Mouse (Mus musculus): ENCODE measurements around the gene Gm45021. TPM values are rescaled to one million over a fixed set of nuclear protein-coding genes. Genes with fewer than 3 reads are reported as not detected.

Gene Gm45021
- polyA plus RNA-seq, 1 experiment = not detected

DNA sequence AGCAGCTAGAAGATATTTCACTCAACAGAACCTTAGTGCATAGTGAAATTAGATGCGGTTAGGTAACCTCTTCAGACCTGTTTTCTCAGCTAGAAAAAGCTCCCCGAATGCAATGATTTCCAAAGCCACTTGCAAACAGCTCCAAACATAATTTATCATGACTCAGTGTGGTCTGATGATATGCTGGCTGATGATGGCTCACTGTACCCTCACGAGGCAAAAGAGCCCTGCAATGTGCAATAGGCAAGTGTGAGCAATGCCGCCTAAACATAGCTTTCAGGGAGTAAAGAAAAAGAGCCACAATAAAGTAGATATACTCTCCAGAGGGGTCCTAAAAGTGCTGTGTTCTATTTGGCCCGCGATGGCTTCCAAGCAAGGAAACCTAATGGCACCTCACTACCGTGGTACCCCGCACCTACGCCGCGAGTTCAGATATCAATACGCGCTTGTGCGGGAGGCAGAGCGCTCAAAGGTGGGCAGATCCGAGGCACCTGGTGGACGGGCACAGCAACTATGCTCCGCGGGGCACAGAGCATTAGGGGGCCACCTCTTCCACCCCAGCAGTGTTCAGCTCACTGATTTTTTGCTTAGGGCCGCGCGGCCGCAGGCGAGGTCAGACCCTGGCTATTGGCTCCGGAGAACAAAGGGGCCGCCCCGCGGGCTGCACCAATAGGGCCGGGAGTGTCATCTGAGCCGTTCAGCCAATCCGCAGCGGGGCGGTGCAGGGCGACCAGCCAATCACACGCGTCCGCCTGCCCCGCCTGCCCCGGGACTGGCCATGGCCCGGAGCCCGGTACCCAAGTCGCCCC, 12.1 kb downstream of the Gm45021 start, which contains the start of gene Zfp775:
TSS of gene Zfp775 (plus strand) at position 793 of the 809 bp plus-strand sequence.
- no peaks in the 10 kb centered on the region for H3K9me3 ChIP-seq (replicated peaks; ENCODE audit: control insufficient read depth, insufficient read depth, low read length, poor library complexity, severe bottlenecking)
- H3K27ac ChIP-seq (ENCODE audit: insufficient read depth, low read length) = no peak within 1 kb of the TSS
- no peaks in the 10 kb centered on the region for H3K27me3 ChIP-seq (ENCODE audit: control insufficient read depth, insufficient read depth, low read length, poor library complexity, severe bottlenecking)
- H3K4me1 ChIP-seq (ENCODE audit: control insufficient read depth, insufficient read depth, low read length) = no peaks in the 10 kb centered on the region
- H3K9ac ChIP-seq (ENCODE audit: low read depth, poor library complexity, severe bottlenecking) = peak within 1 kb of the TSS; percentile 69
- TF ChIP-seq EP300 (IDR thresholded peaks at IDR 0.05; ENCODE audit: insufficient read depth, low read depth, low read length) (no peak), CTCF (IDR thresholded peaks at IDR 0.05; ENCODE audit: low read depth, low read length) (no peak), POLR2A (IDR thresholded peaks at IDR 0.05; ENCODE audit: insufficient read depth, low read length) (no peak)
- no peaks in the 10 kb centered on the region for H3K36me3 ChIP-seq (ENCODE audit: control insufficient read depth, insufficient read depth, low read length, poor library complexity, severe bottlenecking)
- peak within 1 kb of the TSS; percentile 95 for H3K4me3 ChIP-seq (ENCODE audit: low read depth, low read length)

DNA sequence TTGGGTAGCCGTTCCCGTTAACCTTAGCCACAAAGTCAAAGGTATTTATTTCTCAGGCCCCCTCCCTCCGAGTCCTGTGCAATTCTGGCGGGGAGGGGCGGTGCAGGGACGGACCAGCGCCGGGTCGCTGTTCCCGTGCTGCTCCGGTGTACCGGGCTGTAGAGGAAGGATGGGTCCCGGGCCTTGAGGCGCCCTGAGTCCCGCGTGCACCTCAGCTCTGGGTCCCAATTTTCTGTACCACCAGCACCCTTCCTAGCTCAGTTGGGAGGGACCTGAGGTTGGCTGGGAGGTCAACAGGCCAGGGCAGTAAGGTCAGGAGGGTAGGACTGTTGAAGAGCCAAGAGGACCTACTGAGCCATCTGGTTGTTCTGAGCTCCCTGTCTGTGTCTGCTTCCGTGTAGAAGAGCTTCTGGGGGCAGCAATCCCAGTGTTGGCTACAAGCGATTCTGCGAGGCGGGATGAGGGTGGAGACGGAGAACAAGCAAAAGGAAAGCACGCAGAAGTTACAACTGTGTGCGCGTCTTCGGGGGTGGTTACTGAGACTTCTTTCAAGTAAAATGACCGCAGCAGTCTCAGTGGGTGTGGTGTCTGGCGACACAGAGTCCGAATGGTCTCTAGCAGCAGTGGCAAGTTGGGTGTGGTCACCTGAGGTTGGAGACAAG, 12.8 kb downstream of the Gm45021 start:
- Histone ChIP-seq H3K27ac (ENCODE audit: insufficient read depth, low read length) (no peak overlapping the region), H3K9ac (ENCODE audit: low read depth, poor library complexity, severe bottlenecking) (peak overlapping the region; percentile 69)

DNA sequence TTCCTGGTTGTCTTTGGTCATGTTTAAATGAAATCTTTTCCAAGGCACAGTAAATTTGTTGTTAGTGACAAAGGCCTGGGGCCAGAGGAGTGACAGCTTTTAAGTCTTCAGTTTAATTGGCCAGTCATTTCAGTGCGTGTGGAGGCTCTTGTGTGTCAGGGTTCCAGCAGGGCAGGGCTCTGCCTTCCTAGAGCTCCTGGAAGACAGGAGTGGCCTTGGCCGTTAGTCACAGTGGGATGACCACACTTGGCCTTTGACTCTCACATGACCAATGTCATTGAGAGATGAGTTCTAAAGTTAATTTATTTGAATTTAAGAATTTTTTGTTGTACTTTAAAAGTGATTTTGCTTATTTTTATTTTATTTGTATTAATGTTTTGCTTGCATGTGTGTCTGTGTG, 18.7 kb downstream of the Gm45021 start:
- Histone ChIP-seq H3K4me3 (ENCODE audit: low read depth, low read length) (no peak overlapping the region), H3K4me1 (ENCODE audit: control insufficient read depth, insufficient read depth, low read length) (no peaks in the 10 kb centered on the region), H3K9me3 (replicated peaks; ENCODE audit: control insufficient read depth, insufficient read depth, low read length, poor library complexity, severe bottlenecking) (no peaks in the 10 kb centered on the region), H3K9ac (ENCODE audit: low read depth, poor library complexity, severe bottlenecking) (no peak overlapping the region), H3K27ac (ENCODE audit: insufficient read depth, low read length) (no peak overlapping the region), H3K36me3 (ENCODE audit: control insufficient read depth, insufficient read depth, low read length, poor library complexity, severe bottlenecking) (no peaks in the 10 kb centered on the region), H3K27me3 (ENCODE audit: control insufficient read depth, insufficient read depth, low read length, poor library complexity, severe bottlenecking) (no peaks in the 10 kb centered on the region)
- TF ChIP-seq EP300 (IDR thresholded peaks at IDR 0.05; ENCODE audit: insufficient read depth, low read depth, low read length) (no peak), POLR2A (IDR thresholded peaks at IDR 0.05; ENCODE audit: insufficient read depth, low read length) (no peak), CTCF (IDR thresholded peaks at IDR 0.05; ENCODE audit: low read depth, low read length) (no peak)

More for the DNA sequence above, 12.8 kb downstream of the Gm45021 start:
- H3K36me3 ChIP-seq (ENCODE audit: control insufficient read depth, insufficient read depth, low read length, poor library complexity, severe bottlenecking) = no peaks in the 10 kb centered on the region
- H3K27me3 ChIP-seq (ENCODE audit: control insufficient read depth, insufficient read depth, low read length, poor library complexity, severe bottlenecking) = no peaks in the 10 kb centered on the region
- no peaks in the 10 kb centered on the region for H3K9me3 ChIP-seq (replicated peaks; ENCODE audit: control insufficient read depth, insufficient read depth, low read length, poor library complexity, severe bottlenecking)
- peak overlapping the region; percentile 95 for H3K4me3 ChIP-seq (ENCODE audit: low read depth, low read length)
- no peak for TF ChIP-seq POLR2A (IDR thresholded peaks at IDR 0.05; ENCODE audit: insufficient read depth, low read length)
- no peak for TF ChIP-seq CTCF (IDR thresholded peaks at IDR 0.05; ENCODE audit: low read depth, low read length)
- TF ChIP-seq EP300 (IDR thresholded peaks at IDR 0.05; ENCODE audit: insufficient read depth, low read depth, low read length) = no peak
- no peaks in the 10 kb centered on the region for H3K4me1 ChIP-seq (ENCODE audit: control insufficient read depth, insufficient read depth, low read length)

GRCm38 (mm10) chr6:48609512-48609911, 20.1 kb downstream of the Gm45021 start:
- Histone ChIP-seq H3K9ac (ENCODE audit: low read depth, poor library complexity, severe bottlenecking) (no peak overlapping the region), H3K27ac (ENCODE audit: insufficient read depth, low read length) (no peak overlapping the region), H3K27me3 (ENCODE audit: control insufficient read depth, insufficient read depth, low read length, poor library complexity, severe bottlenecking) (no peaks in the 10 kb centered on the region), H3K4me3 (ENCODE audit: low read depth, low read length) (no peak overlapping the region), H3K4me1 (ENCODE audit: control insufficient read depth, insufficient read depth, low read length) (no peaks in the 10 kb centered on the region), H3K9me3 (replicated peaks; ENCODE audit: control insufficient read depth, insufficient read depth, low read length, poor library complexity, severe bottlenecking) (no peaks in the 10 kb centered on the region), H3K36me3 (ENCODE audit: control insufficient read depth, insufficient read depth, low read length, poor library complexity, severe bottlenecking) (no peaks in the 10 kb centered on the region)
- TF ChIP-seq CTCF (IDR thresholded peaks at IDR 0.05; ENCODE audit: low read depth, low read length) (no peak), POLR2A (IDR thresholded peaks at IDR 0.05; ENCODE audit: insufficient read depth, low read length) (no peak), EP300 (IDR thresholded peaks at IDR 0.05; ENCODE audit: insufficient read depth, low read depth, low read length) (no peak)

- no peak overlapping the region for H3K4me3 ChIP-seq (ENCODE audit: low read depth, low read length)
- H3K27ac ChIP-seq (ENCODE audit: insufficient read depth, low read length) = no peak overlapping the region
- no peaks in the 10 kb centered on the region for H3K36me3 ChIP-seq (ENCODE audit: control insufficient read depth, insufficient read depth, low read length, poor library complexity, severe bottlenecking)
- no peaks in the 10 kb centered on the region for H3K4me1 ChIP-seq (ENCODE audit: control insufficient read depth, insufficient read depth, low read length)
- TF ChIP-seq CTCF (IDR thresholded peaks at IDR 0.05; ENCODE audit: low read depth, low read length) (no peak), POLR2A (IDR thresholded peaks at IDR 0.05; ENCODE audit: insufficient read depth, low read length) (no peak)
- H3K9ac ChIP-seq (ENCODE audit: low read depth, poor library complexity, severe bottlenecking) = no peak overlapping the region
- no peaks in the 10 kb centered on the region for H3K9me3 ChIP-seq (replicated peaks; ENCODE audit: control insufficient read depth, insufficient read depth, low read length, poor library complexity, severe bottlenecking)
- no peaks in the 10 kb centered on the region for H3K27me3 ChIP-seq (ENCODE audit: control insufficient read depth, insufficient read depth, low read length, poor library complexity, severe bottlenecking)
Measured at GRCm38 (mm10) chr6:48610657-48611056, 21.2 kb downstream of the Gm45021 start.

- Histone ChIP-seq H3K36me3 (ENCODE audit: control insufficient read depth, insufficient read depth, low read length, poor library complexity, severe bottlenecking) (no peaks in the 10 kb centered on the region), H3K4me1 (ENCODE audit: control insufficient read depth, insufficient read depth, low read length) (no peaks in the 10 kb centered on the region), H3K9me3 (replicated peaks; ENCODE audit: control insufficient read depth, insufficient read depth, low read length, poor library complexity, severe bottlenecking) (no peaks in the 10 kb centered on the region), H3K9ac (ENCODE audit: low read depth, poor library complexity, severe bottlenecking) (no peak overlapping the region), H3K4me3 (ENCODE audit: low read depth, low read length) (no peak overlapping the region), H3K27ac (ENCODE audit: insufficient read depth, low read length) (no peak overlapping the region), H3K27me3 (ENCODE audit: control insufficient read depth, insufficient read depth, low read length, poor library complexity, severe bottlenecking) (no peaks in the 10 kb centered on the region)
- TF ChIP-seq CTCF (IDR thresholded peaks at IDR 0.05; ENCODE audit: low read depth, low read length) = no peak
- no peak for TF ChIP-seq EP300 (IDR thresholded peaks at IDR 0.05; ENCODE audit: insufficient read depth, low read depth, low read length)
Measured at GRCm38 (mm10) chr6:48613464-48613863, 24.1 kb downstream of the Gm45021 start.

All from ES-Bruce4 (cell line).